Mouse (Mus musculus): ENCODE measurements around the gene Atp5b. TPM values are rescaled to one million over a fixed set of nuclear protein-coding genes. Genes with fewer than 3 reads are reported as not detected.
"Not testable (repeated sequence)": the region's sequence is repeated elsewhere in the genome, so short reads cannot be mapped to it uniquely, and the experiment has no call there.

Atp5b gene
- total RNA-seq, 2 experiments from 2014 or later, result 3,225 to 4,497 TPM

DNA sequence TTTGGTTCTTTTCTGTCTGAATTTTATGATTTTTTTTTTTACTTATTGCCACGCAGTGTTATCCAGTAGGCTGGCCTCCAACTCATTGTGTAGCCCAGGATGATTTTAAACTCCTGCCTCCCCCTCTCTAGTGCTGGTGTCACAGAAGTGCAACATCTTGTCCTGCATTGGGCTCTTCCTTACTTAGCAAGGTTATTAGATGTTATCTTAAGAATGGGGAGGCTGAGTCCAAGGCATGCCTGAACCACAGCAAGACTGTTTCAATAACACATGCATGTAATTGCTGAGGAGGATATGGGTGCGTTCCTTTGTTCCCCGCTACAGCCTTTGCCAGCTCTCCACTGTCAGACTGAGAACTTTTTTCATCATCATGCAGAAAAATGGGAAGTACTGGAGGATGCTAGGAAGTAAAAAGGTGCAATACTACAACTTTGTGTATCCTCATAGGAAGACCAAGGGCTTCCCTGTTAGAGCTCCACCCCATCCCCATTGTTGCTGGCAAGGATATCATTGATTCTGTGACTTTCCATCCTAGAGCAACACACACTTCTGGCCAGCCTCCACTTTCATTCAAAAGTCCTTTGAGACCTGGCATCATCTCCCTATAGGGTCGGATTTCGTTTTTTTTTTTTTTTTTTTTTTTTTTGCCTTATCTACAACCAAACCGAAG is 1.1 kb upstream of the Atp5b start:
- intact Hi-C loops (cut with DNase I), result loop anchor here (5.0 kb wide), 1 partner anchor 45 kb away; the partner anchor contains the start of gene Naca
- DNase-seq, result no peak
- Histone ChIP-seq H3K27ac (peak overlapping the region; percentile 98), H3K4me3 (peak overlapping the region; percentile 76)
- no peak for TF ChIP-seq CTCF (IDR thresholded peaks at IDR 0.05)

- intact Hi-C loops (cut with DNase I), result loop anchor here (5.0 kb wide), 1 partner anchor 45 kb away; the partner anchor contains the start of gene Naca
- no peak for TF ChIP-seq CTCF (IDR thresholded peaks at IDR 0.05)
- DNase-seq, result no peak
- Histone ChIP-seq H3K4me3 (peak overlapping the region; percentile 76), H3K27ac (peak overlapping the region; percentile 98)
These were observed 630 bp upstream of the Atp5b start for GRCm38 (mm10) chr10:128082477-128082808.

- Histone ChIP-seq H3K27ac (peak overlapping the region; percentile 97), H3K4me3 (peak overlapping the region; percentile 84)
- intact Hi-C loops (cut with DNase I), result loop anchor here (5.0 kb wide), 1 partner anchor 46 kb away; the partner anchor contains the start of gene Naca
- peak; percentile 52 for DNase-seq
- TF ChIP-seq CTCF (IDR thresholded peaks at IDR 0.05), result no peak
These were observed 615 bp downstream of the Atp5b start for GRCm38 (mm10) chr10:128083688-128084087.

DNA sequence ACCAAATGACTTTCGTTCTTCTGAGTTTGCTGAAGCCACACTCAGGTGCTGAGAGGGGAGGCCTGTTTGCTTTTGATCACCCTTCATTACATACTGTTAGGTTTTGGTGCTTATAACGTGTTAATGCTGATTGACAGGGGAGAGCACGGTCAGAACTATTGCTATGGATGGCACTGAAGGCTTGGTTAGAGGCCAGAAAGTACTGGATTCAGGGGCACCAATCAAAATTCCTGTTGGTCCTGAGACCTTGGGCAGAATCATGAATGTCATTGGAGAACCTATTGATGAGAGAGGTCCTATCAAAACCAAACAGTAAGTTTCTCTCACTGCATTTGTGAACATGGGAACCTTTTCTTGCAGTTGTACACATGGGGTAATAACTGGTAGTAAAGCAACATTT is 1.1 kb downstream of the Atp5b start:
- TF ChIP-seq CTCF (IDR thresholded peaks at IDR 0.05), result no peak
- DNase-seq, result no peak
- intact Hi-C loops (cut with DNase I), result loop anchor here (5.0 kb wide), 1 partner anchor 47 kb away; the partner anchor contains the start of gene Naca
- Histone ChIP-seq H3K4me3 (peak overlapping the region; percentile 84), H3K27ac (peak overlapping the region; percentile 97)

DNA sequence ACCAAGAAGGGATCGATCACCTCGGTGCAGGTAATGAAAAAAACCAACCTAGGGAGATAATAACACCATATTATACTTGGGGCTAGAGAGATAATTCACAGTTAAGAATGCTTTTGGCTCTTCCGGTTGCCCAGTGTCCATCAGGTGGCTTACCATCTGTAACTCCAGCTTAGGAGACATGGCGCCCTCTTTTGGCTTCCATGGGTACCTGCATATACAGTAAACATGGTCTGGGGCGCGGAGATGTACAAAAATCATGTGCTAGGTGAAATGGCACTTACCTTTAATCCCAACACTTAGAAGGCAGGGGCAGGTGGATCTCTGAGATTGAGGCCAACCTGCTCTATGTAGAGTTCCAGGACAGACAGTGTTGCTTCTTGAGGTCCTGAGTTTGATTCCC is 3.3 kb downstream of the Atp5b start:
- peak overlapping the region; percentile 12 for H3K27ac ChIP-seq
- DNase-seq, result peak; percentile 34
- peak; percentile 52 for TF ChIP-seq CTCF (IDR thresholded peaks at IDR 0.05)
- peak overlapping the region; percentile 84 for H3K4me3 ChIP-seq
- intact Hi-C loops (cut with DNase I), result no loop called here

GRCm38 (mm10) chr10:128087216-128087615 is 4.1 kb downstream of the Atp5b start:
- DNase-seq, result peak; percentile 46
- peak overlapping the region; percentile 15; the same call in 1 of the 2 replicates for H3K4me3 ChIP-seq
- intact Hi-C loops (cut with DNase I); H3K27ac ChIP-seq: not testable (repeated sequence)

DNA sequence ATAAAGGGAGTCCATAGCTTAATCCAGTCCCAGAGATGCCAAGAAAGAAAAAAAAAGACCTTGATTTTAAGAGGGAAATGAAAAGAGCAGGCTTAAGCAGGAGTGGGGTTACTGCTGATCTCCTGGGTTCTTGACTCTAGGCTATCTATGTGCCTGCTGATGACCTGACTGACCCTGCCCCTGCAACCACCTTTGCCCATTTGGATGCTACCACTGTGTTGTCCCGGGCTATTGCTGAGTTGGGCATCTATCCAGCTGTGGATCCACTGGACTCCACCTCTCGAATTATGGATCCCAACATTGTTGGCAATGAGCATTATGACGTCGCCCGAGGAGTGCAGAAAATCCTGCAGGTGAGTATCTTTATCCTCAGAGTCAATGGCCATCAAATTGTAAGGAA is 5.1 kb downstream of the Atp5b start:
- intact Hi-C loops (cut with DNase I), result no loop called here

GRCm38 (mm10) chr10:128089842-128090241 is 6.8 kb downstream of the Atp5b start:
- TF ChIP-seq CTCF (IDR thresholded peaks at IDR 0.05), result no peak
- peak overlapping the region; percentile 88; the same call in 1 of the 2 replicates for H3K27ac ChIP-seq
- DNase-seq, result no peak
- no peak overlapping the region for H3K4me3 ChIP-seq
- intact Hi-C loops (cut with DNase I), result loop anchor here (2.0 to 5.0 kb wide), 2 partner anchors 52 to 97 kb away; no protein-coding TSS in a partner anchor

More for the DNA sequence above, 5.1 kb downstream of the Atp5b start:
- DNase-seq, result peak; percentile 37
- no peak overlapping the region; the same call in 1 of the 2 replicates for H3K4me3 ChIP-seq
- no peak for TF ChIP-seq CTCF (IDR thresholded peaks at IDR 0.05)
- H3K27ac ChIP-seq, result no peak overlapping the region

GRCm38 (mm10) chr10:128090651-128091563 is 7.8 kb downstream of the Atp5b start:
- intact Hi-C loops (cut with DNase I), result loop anchor here (2.0 to 5.0 kb wide), 2 partner anchors 51 to 96 kb away; no protein-coding TSS in a partner anchor
- DNase-seq, result peak; percentile 90
- H3K4me3 ChIP-seq, result peak overlapping the region; percentile 79
- TF ChIP-seq CTCF (IDR thresholded peaks at IDR 0.05), result peak; percentile 74
- H3K27ac ChIP-seq, result peak overlapping the region; percentile 88

- H3K4me3 ChIP-seq, result peak within 1 kb of the TSS; percentile 79
- TF ChIP-seq CTCF (IDR thresholded peaks at IDR 0.05), result no peak
- DNase-seq, result peak; percentile 60
These were observed 8.8 kb downstream of the Atp5b start, which contains the start of gene Baz2a for GRCm38 (mm10) chr10:128091564-128092505. Gene Baz2a, plus strand, starts transcription at chr10:128091577.

More at GRCm38 (mm10) chr10:128091564-128092505, 8.8 kb downstream of the Atp5b start, which contains the start of gene Baz2a:
- intact Hi-C loops (cut with DNase I), result loop anchor here (2.0 to 5.0 kb wide), 2 partner anchors 50 to 95 kb away; no protein-coding TSS in a partner anchor
- H3K27ac ChIP-seq, result peak within 1 kb of the TSS; percentile 88

All from gastrocnemius, adult 2 months (tissue).